Mouse (Mus musculus): ENCODE data around the gene Tsr2.

Gene Tsr2

GRCm38 (mm10) chrX:151096171-151097058 is at the start of gene Tsr2:
Tsr2 (minus strand) TSS chrX:151096543.
- DNase-seq (ENCODE audit: low spot score in 2 of 2): peak; percentile 38 to 74

GRCm38 (mm10) chrX:151132785-151133184 is 36.4 kb upstream of the Tsr2 start:
- DNase-seq (ENCODE audit: low spot score in 2 of 2): no peak

GRCm38 (mm10) chrX:151130493-151130892 is 34.1 kb upstream of the Tsr2 start:
- DNase-seq (ENCODE audit: low spot score in 2 of 2): no peak

GRCm38 (mm10) chrX:151123933-151124332 is 27.6 kb upstream of the Tsr2 start:
- DNase-seq (ENCODE audit: low spot score in 2 of 2): no peak

GRCm38 (mm10) chrX:151117432-151117831 is 21.1 kb upstream of the Tsr2 start:
- DNase-seq (ENCODE audit: low spot score in 2 of 2): peak in 1 of 2 experiments; percentile 12

- peak in 1 of 2 experiments; percentile 17 for DNase-seq (ENCODE audit: low spot score in 2 of 2)
Observed at GRCm38 (mm10) chrX:151116795-151117194, 20.5 kb upstream of the Tsr2 start.

- no peak for DNase-seq (ENCODE audit: low spot score in 2 of 2)
Observed at GRCm38 (mm10) chrX:151107301-151108067, 11.1 kb upstream of the Tsr2 start.

GRCm38 (mm10) chrX:151087418-151087817 is 8.9 kb downstream of the Tsr2 start:
- DNase-seq (ENCODE audit: low spot score in 2 of 2): no peak

GRCm38 (mm10) chrX:151085599-151085998 is 10.7 kb downstream of the Tsr2 start:
- no peak for DNase-seq (ENCODE audit: low spot score in 2 of 2)

- DNase-seq (ENCODE audit: low spot score in 2 of 2): no peak
Observed at GRCm38 (mm10) chrX:151076941-151077485, 19.3 kb downstream of the Tsr2 start.

- no peak for DNase-seq (ENCODE audit: low spot score in 2 of 2)
Observed at GRCm38 (mm10) chrX:151076007-151076406, 20.3 kb downstream of the Tsr2 start.

- no peak for DNase-seq (ENCODE audit: low spot score in 2 of 2)
Observed at GRCm38 (mm10) chrX:151067876-151068275, 28.5 kb downstream of the Tsr2 start.

GRCm38 (mm10) chrX:151066071-151066666 is 30.2 kb downstream of the Tsr2 start:
- DNase-seq (ENCODE audit: low spot score in 2 of 2): no peak

- no peak for DNase-seq (ENCODE audit: low spot score in 2 of 2)
Observed at GRCm38 (mm10) chrX:151061615-151062299, 34.6 kb downstream of the Tsr2 start.

GRCm38 (mm10) chrX:151059346-151059745 is 37.0 kb downstream of the Tsr2 start:
- DNase-seq (ENCODE audit: low spot score in 2 of 2): no peak

GRCm38 (mm10) chrX:151055559-151055958 is 40.8 kb downstream of the Tsr2 start:
- no peak for DNase-seq (ENCODE audit: low spot score in 2 of 2)

GRCm38 (mm10) chrX:151054489-151054888 is 41.9 kb downstream of the Tsr2 start:
- DNase-seq (ENCODE audit: low spot score in 2 of 2): no peak

- DNase-seq (ENCODE audit: low spot score in 2 of 2): no peak
Observed at GRCm38 (mm10) chrX:151050337-151050736, 46.0 kb downstream of the Tsr2 start.

GRCm38 (mm10) chrX:151049661-151050215 is 46.6 kb downstream of the Tsr2 start:
- no peak for DNase-seq (ENCODE audit: low spot score in 2 of 2)

GRCm38 (mm10) chrX:151047431-151048058 is 48.8 kb downstream of the Tsr2 start:
- DNase-seq (ENCODE audit: low spot score in 2 of 2): no peak
